Mouse (Mus musculus) gastrocnemius, adult 8-10 months (tissue): ENCODE measurements around the gene Serpinb2. TPM values are rescaled to one million over a fixed set of nuclear protein-coding genes. Genes with fewer than 3 reads are reported as not detected.

Experiments
- DNase-seq, 2 experiments: peaks; one replicate each; pipeline ENCODE4 v3.0.0; 2022; ENCODE audit warnings: low spot score in 2 of 2
- total RNA-seq, 4 experiments: library from RNA; stranded (reverse); gene quantifications; 2 replicates each; pipeline ENCODE4 v1.2.4; 2022

Serpinb2 gene
- total RNA-seq, 4 experiments from 2014 or later: not detected

DNA sequence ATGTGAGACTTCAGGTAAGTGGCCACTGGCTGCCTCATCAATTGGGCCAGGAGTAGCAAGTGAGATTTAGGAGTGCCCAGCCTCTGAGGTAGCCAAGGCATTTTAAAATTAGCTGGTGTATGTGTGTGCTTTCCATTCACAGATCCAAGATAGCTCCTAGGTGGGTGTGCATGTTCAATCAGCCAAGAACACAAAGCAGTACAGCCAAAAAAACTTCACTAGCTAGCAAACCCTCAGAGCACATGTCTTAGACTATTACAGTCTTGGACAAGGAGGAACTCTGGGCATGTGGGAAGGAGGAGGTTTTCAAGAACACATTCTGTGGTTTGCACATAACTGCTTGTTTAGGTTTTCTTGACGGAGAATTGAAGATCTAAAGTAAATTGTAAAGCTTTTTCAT, 70.0 kb downstream of the Serpinb2 start:
- no peak for DNase-seq

DNA sequence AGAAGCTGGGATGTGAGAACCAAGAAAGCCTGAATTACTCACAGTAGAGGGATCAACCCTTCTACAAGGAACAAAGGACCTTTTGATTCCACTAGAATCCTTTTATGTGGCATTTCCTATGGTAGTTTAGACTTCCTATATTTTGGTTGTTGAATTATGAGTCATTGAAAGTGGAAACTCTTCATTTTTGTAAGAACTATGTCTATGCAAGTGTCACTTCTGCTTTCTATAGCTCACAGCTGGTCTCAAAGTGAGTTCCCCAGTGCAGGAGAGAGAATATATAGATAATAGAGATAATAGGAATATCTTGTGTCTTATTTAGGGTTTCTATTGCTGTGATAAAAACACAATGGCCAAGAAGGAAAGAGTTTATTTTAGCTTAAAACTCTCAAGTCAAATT, 71.7 kb downstream of the Serpinb2 start:
- no peak for DNase-seq

DNA sequence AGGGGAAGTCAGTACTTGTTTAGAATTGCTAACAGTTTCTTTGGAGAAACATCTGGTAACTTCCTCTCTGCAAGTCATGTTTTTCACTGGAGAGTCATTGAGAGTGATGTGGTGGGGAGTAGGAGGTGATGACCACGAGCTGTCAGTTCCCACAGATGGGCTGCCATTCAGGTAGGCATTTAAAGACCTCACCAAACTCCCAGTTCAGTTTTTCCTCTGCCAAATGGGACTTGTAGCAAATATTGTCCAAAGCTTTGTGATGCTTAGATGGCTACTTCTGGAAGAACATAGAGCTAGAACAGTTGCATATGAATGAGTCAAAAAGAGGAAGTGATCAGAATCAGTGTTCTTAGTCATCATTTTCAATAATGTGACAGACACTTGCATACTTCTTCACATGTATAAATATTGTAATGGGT, 72.7 kb downstream of the Serpinb2 start:
- DNase-seq: no peak

DNA sequence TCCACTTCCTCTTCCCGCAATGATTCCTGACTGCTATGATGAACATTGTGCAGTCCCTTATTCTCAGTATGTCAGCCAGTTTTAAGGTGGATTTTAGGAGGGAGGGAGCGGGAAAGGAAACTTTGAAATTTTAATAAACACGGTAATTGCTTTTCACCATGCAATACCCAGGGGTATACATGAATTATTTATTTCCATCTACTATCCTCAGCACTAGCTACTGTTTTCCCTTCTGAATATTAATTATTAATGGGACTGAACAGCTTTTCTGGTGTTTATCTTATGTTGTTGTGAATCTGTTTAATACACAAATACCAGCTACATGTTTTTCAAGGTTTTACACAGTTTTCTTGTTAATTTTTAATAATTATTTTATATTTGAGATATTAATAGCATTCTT, 73.7 kb downstream of the Serpinb2 start:
- DNase-seq: no peak

Other genes starting within 250 kb of the Serpinb2 start
- not detected for gene Serpinb3b, start 233.1 kb upstream of the Serpinb2 start, total RNA-seq
- gene Serpinb3c, start 233.1 kb upstream of the Serpinb2 start, total RNA-seq: not detected
- gene Serpinb11, start 150.2 kb upstream of the Serpinb2 start, total RNA-seq: not detected
- under 1 TPM; 0.16 to 0.97 (median 0.57) TPM for gene Serpinb7, start 111.8 kb upstream of the Serpinb2 start, total RNA-seq
- 1 to 10 TPM in 3 of 4 experiments, under 1 TPM in 1; 0.82 to 2.0 (median 1.3) TPM for gene Serpinb8, start 78.6 kb downstream of the Serpinb2 start, total RNA-seq